Mouse (Mus musculus) thymus, postnatal 14 days (tissue): ENCODE measurements around the gene Trim44.

ENCODE experiments used
- DNase-seq: peaks from one replicate; pipeline ENCODE4 v3.0.0; 2021

Gene Trim44

GRCm38 (mm10) chr2:102362896-102363530 lies 44.6 kb downstream of the Trim44 start:
- no peak for DNase-seq

- DNase-seq = no peak
These were observed 45.4 kb downstream of the Trim44 start for GRCm38 (mm10) chr2:102362266-102362665.

- DNase-seq = no peak
These were observed 50.5 kb downstream of the Trim44 start for GRCm38 (mm10) chr2:102356879-102357695.

GRCm38 (mm10) chr2:102354076-102354475 lies 53.6 kb downstream of the Trim44 start:
- no peak for DNase-seq

GRCm38 (mm10) chr2:102341429-102341828 lies 66.2 kb downstream of the Trim44 start:
- no peak for DNase-seq

GRCm38 (mm10) chr2:102336816-102337215 lies 70.8 kb downstream of the Trim44 start:
- DNase-seq = no peak

- no peak for DNase-seq
These were observed 75.7 kb downstream of the Trim44 start for GRCm38 (mm10) chr2:102331932-102332331.

- DNase-seq = no peak
These were observed 76.5 kb downstream of the Trim44 start for GRCm38 (mm10) chr2:102331092-102331491.

GRCm38 (mm10) chr2:102325921-102326320 lies 81.7 kb downstream of the Trim44 start:
- DNase-seq = no peak

- DNase-seq = no peak
These were observed 83.3 kb downstream of the Trim44 start for GRCm38 (mm10) chr2:102324336-102324735.

- DNase-seq = no peak
These were observed 91.1 kb downstream of the Trim44 start for GRCm38 (mm10) chr2:102316540-102316939.

- DNase-seq = no peak
These were observed 92.5 kb downstream of the Trim44 start for GRCm38 (mm10) chr2:102315153-102315552.

- DNase-seq = no peak
These were observed 93.0 kb downstream of the Trim44 start for GRCm38 (mm10) chr2:102314610-102315009.

- no peak for DNase-seq
These were observed 93.6 kb downstream of the Trim44 start for GRCm38 (mm10) chr2:102314068-102314467.

GRCm38 (mm10) chr2:102312903-102313302 lies 94.7 kb downstream of the Trim44 start:
- no peak for DNase-seq

- no peak for DNase-seq
These were observed 104.4 kb downstream of the Trim44 start for GRCm38 (mm10) chr2:102303274-102303673.

- DNase-seq = no peak
These were observed 105.1 kb downstream of the Trim44 start for GRCm38 (mm10) chr2:102302532-102302931.

GRCm38 (mm10) chr2:102294827-102295270 lies 112.8 kb downstream of the Trim44 start:
- no peak for DNase-seq

GRCm38 (mm10) chr2:102293181-102293580 lies 114.4 kb downstream of the Trim44 start:
- no peak for DNase-seq

GRCm38 (mm10) chr2:102292051-102292450 lies 115.6 kb downstream of the Trim44 start:
- DNase-seq = no peak

- no peak for DNase-seq
These were observed 116.1 kb downstream of the Trim44 start for GRCm38 (mm10) chr2:102291533-102291932.

- DNase-seq = peak; percentile 82
These were observed 117.6 kb downstream of the Trim44 start for GRCm38 (mm10) chr2:102290041-102290440.

GRCm38 (mm10) chr2:102288676-102289075 lies 119.0 kb downstream of the Trim44 start:
- no peak for DNase-seq

- DNase-seq = no peak
These were observed 120.3 kb downstream of the Trim44 start for GRCm38 (mm10) chr2:102287369-102287768.
